Mouse (Mus musculus): ENCODE data around the gene Tmem86b.

DNA sequence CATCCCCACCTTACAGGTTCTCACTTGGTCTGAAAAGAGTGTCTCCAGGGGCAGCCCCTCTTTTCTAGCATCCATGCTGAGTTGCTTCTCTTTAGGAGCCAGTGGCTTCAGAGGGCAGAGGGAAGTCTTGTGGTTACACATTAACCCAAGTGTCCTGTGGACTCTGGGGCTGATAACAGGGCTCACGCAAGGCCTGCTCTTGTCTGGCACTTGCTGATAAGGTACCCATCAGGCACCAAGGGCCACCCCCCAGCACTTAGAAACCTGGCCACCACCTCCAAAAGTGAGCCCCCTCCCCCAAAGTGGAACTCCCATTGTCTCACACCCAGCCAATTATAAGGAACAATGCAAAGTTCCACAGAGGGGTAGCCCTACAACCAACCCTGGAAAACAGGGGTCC is 1.0 kb downstream of the Tmem86b start:
- TF ChIP-seq CTCF (IDR thresholded peaks at IDR 0.05; ENCODE audit: low read depth) (no peak), EP300 (optimal IDR thresholded peaks at IDR 0.05) (no peak)

Data from stomach, postnatal 0 days (tissue).